Mouse (Mus musculus): ENCODE data around the gene Scamp2. TPM values are rescaled to one million over a fixed set of nuclear protein-coding genes. Genes with fewer than 3 reads are reported as not detected.

Gene Scamp2
- total RNA-seq, 2 experiments from 2014 or later, result 22.5 to 26.3 TPM

GRCm38 (mm10) chr9:57628717-57629116, 68.0 kb downstream of the Scamp2 start:
- no peak for DNase-seq (ENCODE audit: low spot score in 2 of 2)
- no peak overlapping the region for H3K4me3 ChIP-seq
- no peak for TF ChIP-seq CTCF (conservative IDR thresholded peaks at IDR 0.05)
- H3K27ac ChIP-seq, result no peak overlapping the region

DNA sequence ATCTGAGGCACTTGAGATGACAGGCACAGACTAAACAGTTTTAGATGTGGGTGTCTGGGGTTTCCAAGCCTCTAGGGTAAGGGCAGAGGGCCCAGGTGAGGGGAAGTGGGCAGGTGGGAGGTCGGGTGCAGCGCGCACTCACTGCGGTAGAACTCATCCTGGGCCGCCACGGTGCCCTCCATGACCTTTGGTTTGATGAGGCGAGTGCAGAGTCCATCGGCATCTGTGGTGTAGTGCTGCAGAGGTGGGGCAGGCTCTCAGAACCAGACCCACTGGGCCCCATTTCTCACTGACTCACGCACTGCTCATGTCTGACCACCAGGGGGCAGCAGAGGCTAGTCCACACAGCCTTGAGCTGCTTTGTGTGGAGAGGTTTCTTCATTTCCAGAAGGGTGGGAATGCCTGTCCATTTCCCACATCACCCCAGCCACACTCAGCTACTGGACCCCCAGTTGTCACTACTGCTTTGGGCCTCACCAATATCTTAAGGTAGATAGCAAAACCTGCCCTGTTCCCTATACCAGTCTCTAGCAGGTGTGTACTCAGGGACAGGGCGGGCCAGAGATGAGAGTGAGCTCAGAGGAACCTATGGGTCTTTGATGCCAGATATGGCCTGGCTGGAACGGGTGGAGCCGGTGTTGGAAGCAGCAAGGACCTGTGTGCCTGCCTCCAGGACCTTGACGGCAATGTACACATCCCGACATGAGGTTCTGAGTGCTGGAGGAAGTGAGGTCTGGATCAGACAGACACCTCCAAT, 68.6 kb downstream of the Scamp2 start:
- Histone ChIP-seq H3K27ac (no peak overlapping the region), H3K4me3 (no peak overlapping the region)
- peak; percentile 76 to 89 for DNase-seq (ENCODE audit: low spot score in 2 of 2)
- peak; percentile 98 for TF ChIP-seq CTCF (conservative IDR thresholded peaks at IDR 0.05)

DNA sequence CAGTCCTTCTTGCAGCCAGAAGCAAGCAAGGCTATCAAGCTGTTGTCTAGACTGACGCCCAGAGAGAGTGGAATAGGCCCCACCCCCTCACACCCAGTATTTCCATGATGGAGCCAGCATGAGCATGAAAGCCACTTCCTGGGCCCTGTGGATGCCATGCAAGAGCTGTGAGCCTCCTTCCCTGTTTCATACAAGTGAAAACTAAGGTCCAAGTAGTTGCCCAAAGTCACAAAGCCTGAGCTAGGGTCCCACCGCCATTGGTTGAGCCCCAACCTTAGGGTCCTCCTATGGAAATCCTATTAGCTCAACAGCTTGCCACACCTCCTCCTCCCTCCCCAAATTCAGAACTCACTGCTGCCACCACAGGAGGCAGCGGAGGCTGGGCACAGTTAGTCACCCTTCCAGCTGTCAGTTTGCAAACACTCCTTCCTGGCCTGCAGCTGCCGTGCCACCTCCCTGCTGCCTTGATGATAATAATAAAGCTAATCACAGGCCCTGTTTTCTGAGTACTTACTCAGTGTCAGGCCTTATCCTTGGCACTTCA, 72.8 kb downstream of the Scamp2 start:
- DNase-seq (ENCODE audit: low spot score in 2 of 2), result peak; percentile 55 to 60
- peak; percentile 57 for TF ChIP-seq CTCF (conservative IDR thresholded peaks at IDR 0.05)
- Histone ChIP-seq H3K4me3 (no peak overlapping the region), H3K27ac (peak overlapping the region; percentile 28; the same call in 1 of the 2 replicates)

DNA sequence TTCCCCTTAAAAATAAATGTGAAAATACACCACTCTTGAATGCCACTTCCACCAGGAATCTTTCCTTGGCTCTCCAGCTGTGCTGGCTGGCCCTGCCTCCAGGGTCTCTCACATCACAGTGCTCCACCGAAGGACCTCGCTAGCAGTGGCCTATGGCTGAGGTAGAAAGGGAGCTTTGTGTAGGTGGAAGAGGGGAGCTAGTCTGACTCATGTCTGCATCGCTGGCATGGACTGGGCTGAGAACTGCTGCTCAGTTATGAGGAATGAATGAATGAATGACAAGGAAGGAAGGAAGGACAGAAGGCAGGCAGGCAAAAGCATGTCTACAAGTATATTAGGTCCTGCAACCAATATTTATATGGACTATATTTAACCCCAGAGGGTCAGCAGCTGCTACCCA, 76.5 kb downstream of the Scamp2 start:
- no peak for TF ChIP-seq CTCF (conservative IDR thresholded peaks at IDR 0.05)
- no peak for DNase-seq (ENCODE audit: low spot score in 2 of 2)
- no peak overlapping the region for H3K4me3 ChIP-seq
- peak overlapping the region; percentile 75 for H3K27ac ChIP-seq

- no peak for DNase-seq (ENCODE audit: low spot score in 2 of 2)
- peak overlapping the region; percentile 75 for H3K27ac ChIP-seq
Measured at GRCm38 (mm10) chr9:57637741-57638322, 77.1 kb downstream of the Scamp2 start.

More at GRCm38 (mm10) chr9:57637741-57638322, 77.1 kb downstream of the Scamp2 start:
- H3K4me3 ChIP-seq, result no peak overlapping the region
- no peak for TF ChIP-seq CTCF (conservative IDR thresholded peaks at IDR 0.05)

Other genes with a start within 250 kb of the Scamp2 start
- gene Ppcdc, start 120.8 kb upstream of the Scamp2 start, total RNA-seq (2021), result 10 to 100 TPM; 16.5 to 16.9 TPM
- gene Scamp5, start 92.9 kb upstream of the Scamp2 start, total RNA-seq (2021), result 100 to 1,000 TPM; 365 to 385 TPM
- gene Rpp25, start 56.9 kb upstream of the Scamp2 start, total RNA-seq (2021), result 10 to 100 TPM in 1 of 2 experiments, 1 to 10 TPM in 1; 9.5 to 10.2 TPM
- 100 to 1,000 TPM; 372 to 376 TPM for gene Cox5a, start 39.7 kb upstream of the Scamp2 start, total RNA-seq (2021)
- 10 to 100 TPM; 19.9 to 25.7 TPM for gene Fam219b, start 23.4 kb upstream of the Scamp2 start, total RNA-seq (2021)
- gene Mpi, start 8.2 kb upstream of the Scamp2 start, total RNA-seq (2021), result 10 to 100 TPM; 72.5 to 77.6 TPM
- 10 to 100 TPM; 32.7 to 35.4 TPM for gene Ulk3, start 28.5 kb downstream of the Scamp2 start, total RNA-seq (2021)
- 1 to 10 TPM; 3.7 to 5.9 TPM for gene Cplx3, start 45.3 kb downstream of the Scamp2 start, total RNA-seq (2021)
- gene Lman1l, start 59.8 kb downstream of the Scamp2 start, total RNA-seq (2021), result not detected
- gene Csk, start 92.7 kb downstream of the Scamp2 start, total RNA-seq (2021), result 10 to 100 TPM; 34.7 to 37.5 TPM
- not detected for gene Cyp1a2, start 122.8 kb downstream of the Scamp2 start, total RNA-seq (2021)
- gene Cyp1a1, start 127.0 kb downstream of the Scamp2 start, total RNA-seq (2021), result under 1 TPM in 1 of 2 experiments, not detected in 1; 0.12 TPM
- 10 to 100 TPM; 13.2 to 14.1 TPM for gene Edc3, start 147.6 kb downstream of the Scamp2 start, total RNA-seq (2021)
- gene Clk3, start 204.9 kb downstream of the Scamp2 start, total RNA-seq (2021), result 10 to 100 TPM; 80.2 to 83.4 TPM